Mouse (Mus musculus): Measurements from ENCODE around the gene Izumo1.

DNA sequence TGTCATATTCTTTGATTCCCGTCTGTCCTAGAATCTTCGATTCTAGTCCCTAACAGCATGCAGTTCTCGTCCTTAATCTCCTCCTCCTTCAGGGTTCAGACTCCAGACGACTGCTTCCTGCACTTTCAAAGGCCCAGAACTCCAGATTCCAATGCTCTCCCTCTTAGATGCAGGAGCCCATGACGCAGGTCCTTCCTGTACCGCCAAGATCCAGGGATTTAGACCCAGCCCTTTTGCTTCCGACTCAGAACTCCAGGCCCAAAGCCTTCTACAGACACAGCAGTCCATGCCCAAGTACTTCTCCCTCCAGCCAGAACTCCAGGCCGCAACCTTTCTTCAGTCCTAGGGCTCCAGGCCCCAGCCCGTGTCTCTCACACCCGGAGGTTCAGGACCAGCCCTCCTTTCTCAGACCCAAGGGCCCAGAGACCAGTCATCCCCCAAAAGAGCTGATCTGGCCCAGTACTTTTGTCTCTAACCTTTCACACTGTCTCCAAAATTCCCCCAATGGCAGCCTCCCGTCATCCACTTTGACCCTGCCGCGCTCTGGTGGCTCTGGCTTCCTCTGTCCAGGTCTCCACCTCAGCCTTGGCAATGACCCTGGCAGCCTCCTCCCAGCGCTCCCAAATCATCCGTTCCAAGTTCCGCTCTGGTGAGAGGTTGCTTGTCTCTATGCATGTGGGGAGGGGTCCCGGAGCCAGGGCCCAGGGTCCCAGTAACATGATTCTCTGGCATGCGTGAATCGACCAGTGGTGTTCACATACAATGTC is 18.8 kb downstream of the Izumo1 start:
- TF ChIP-seq POLR2A (IDR thresholded peaks at IDR 0.05; ENCODE audit: borderline replicate concordance, insufficient read depth, low read length) (no peak), CTCF (IDR thresholded peaks at IDR 0.05; ENCODE audit: borderline replicate concordance, insufficient read depth, low read depth, low read length) (no peak)

All from cerebellum, adult 2 months (tissue).